Mouse (Mus musculus): ENCODE data around the gene Gata2. TPM values are rescaled to one million over a fixed set of nuclear protein-coding genes. Genes with fewer than 3 reads are reported as not detected.
A peak's percentile ranks its signal among the peaks of the same experiment; 100 is the strongest.
"Not testable (repeated sequence)": the region's sequence is repeated elsewhere in the genome, so short reads cannot be mapped to it uniquely, and the experiment has no call there.

The Gata2 gene
- 10 to 100 TPM; 18.1 to 23.4 TPM for total RNA-seq (2021)
- long read RNA-seq, experiment 1, transcript Gata2-201 (6 exons, 3,571 nt): major isoform, 24 of 34 reads
- long read RNA-seq, experiment 1, partial matches to known transcripts: 2 of 34 reads
- long read RNA-seq, experiment 1, other reads (novel, unspliced or antisense): 8 of 34 reads
- long read RNA-seq, experiment 2, transcript Gata2-201 (6 exons, 3,571 nt): major isoform, 15 of 32 reads
- long read RNA-seq, experiment 2, partial matches to known transcripts: 2 of 32 reads
- long read RNA-seq, experiment 2, other reads (novel, unspliced or antisense): 15 of 32 reads

DNA sequence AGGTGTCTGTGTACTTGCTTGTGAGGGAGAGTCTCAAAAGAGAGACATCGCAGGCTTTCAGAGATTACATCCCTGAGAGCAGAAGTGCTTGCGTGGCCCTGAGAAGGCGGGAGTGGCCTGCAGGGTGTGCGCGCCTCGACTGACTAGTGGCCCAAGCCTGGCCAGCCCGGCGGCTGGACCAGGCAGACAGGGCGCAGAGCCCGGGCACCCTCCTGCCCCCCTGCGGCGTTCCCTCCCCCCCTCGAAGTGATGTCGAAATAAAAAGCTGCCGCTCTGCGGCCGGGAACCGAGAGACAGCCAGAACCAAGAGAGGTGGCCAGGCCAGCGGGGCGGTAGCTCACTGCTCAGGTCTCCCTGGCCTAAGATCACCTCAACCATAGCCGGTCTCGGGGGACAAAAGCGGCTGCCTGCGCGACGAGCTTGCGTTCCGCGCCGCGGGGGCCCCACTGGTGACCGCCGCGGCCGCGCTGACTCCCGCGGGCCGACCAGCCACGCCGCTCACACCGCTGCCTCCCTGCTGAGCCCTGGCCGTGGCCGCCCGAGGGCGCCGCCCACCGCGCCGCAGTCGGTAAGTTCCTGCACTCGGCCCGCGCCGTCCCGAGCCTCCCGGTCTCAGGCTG lies at the start of gene Gata2:
Gata2 (plus strand) TSS at position 459 of the 620 bp plus-strand sequence.
- peak in 1 of 2 experiments; percentile 57 for DNase-seq

DNA sequence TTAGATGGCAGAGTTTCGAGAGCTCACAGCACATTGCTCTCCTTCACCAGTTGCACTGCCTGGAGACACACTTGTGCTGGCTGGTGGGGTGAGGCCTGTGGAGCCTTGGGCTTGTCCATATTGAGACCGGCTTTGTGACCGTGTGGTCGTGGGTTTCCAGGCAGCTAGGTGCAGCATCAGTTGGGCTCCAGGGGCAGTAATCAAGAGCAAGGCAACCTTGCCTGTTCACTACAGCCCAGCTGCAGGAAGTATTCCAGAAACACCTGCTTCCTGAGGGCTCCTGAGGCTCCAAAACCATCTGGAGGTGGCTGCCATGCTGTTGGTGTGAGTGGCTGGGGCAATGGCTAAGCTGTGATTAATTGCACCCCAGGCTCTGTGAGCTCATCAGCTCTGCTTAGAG lies 47.9 kb upstream of the Gata2 start:
- no peak for DNase-seq

DNA sequence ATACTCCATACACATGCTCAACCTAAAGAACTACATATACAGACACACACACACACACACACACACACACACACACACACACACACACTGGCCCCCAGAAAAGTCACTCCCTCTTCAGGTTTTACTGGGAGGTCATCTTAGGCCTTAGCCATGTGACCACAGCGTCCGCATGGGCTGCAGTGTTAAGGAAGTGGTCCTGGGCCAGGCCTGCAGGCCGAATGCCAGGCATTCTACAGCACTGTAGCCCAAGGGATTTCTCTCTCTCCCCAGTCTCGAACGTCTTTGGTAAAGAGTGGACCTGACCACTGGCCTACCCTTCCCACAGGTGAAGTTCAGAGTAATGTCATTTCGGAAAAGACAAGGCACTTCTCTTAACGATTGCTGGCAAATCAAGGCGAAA lies 47.1 kb upstream of the Gata2 start:
- DNase-seq: peak in 1 of 2 experiments; percentile 52

DNA sequence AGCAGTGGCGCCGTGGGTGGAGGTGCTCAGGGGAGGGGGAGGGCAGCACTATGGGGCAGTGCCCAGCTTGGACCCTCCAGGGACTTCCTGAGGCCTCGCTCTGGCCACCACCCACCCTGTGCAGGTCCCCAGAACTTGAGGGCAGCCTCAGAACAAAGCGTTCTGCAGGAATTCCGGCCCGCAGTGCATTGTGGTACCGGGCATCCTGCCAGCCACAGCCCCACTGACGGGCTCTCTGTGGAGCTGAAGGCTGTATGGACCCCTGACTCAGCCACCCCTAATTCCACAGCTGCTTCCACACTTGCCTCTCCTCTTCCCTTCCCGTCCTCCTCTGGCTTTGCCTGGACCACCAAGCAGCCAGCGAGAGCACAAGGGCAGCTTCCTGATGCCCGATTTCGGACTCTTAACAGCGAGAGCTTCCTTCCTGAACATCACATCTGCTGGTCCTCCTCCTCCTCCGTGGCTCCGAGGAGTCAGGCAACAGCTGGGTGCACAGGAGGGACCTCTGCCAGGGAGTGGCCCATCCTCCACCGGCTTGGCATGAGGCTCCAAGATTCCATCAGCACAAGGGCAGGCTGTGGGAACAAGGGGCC lies 46.2 kb upstream of the Gata2 start:
- peak; percentile 67 to 77 for DNase-seq

DNA sequence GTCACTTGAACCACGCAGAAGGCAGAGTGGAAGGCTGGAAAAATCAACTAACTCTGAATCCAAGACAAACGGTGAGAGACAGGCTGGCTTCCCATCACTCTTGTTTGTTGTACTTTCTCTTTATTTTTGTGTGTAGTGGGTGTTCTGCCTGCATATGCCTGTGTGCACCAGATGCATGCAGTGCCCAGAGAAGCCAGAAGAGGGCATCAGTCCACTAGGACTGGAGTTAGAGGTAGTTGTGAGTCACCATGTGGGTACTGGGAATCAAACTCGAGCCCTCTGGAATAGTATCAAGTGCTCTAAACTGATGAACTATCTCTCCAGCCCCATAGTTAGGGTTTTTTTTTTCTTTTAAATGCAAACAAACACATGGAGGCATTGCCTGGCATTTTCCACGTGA lies 42.4 kb upstream of the Gata2 start:
- no peak for DNase-seq

DNA sequence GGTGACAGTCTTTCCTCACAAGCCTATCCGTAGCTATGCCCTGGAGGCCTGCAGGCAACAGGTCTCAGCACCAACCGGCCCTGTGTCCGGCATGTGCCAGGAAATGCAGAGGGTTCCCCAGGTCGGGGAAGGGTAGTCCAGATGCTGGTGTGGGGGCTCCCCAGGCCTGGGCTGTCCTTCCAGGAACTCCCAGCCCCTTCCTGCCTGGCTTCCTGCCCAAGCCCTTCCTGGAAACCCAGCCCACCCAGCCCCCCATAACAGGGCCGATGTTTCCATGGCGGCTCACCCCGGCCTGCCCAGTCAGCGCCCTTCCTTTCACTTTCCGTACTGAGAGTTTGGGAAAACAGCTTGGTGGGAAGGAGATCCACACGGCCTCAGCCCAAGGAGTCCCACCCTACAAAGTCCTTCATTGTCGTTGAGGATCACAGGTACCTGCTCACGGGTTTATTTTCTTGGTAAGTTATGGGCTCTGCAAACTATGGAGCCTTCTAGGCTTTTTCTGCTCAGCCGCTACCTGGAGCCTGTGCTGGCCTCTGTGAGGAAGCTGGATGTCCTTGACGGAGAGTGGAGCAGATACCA lies 41.5 kb upstream of the Gata2 start:
- peak; percentile 65 to 84 for DNase-seq

DNA sequence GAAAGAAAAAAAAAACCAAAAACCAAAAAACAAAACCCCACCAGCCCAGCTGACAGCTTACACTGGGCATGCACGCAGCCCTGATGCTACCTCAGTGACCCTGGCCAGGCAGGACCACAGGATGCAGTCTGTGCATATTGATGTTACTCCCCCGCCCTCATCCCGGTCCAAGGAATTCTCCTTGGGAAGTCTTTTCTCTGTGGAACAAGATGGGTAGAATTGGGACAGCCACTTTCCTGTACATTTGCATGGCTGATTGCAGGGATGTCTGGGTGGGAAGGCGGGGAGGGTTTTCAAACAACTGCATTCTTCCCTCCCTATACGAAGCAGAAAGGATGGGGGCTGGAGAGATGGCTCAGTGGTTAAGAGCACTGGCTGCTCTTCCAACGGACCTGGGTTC lies 40.7 kb upstream of the Gata2 start:
- DNase-seq: no peak

DNA sequence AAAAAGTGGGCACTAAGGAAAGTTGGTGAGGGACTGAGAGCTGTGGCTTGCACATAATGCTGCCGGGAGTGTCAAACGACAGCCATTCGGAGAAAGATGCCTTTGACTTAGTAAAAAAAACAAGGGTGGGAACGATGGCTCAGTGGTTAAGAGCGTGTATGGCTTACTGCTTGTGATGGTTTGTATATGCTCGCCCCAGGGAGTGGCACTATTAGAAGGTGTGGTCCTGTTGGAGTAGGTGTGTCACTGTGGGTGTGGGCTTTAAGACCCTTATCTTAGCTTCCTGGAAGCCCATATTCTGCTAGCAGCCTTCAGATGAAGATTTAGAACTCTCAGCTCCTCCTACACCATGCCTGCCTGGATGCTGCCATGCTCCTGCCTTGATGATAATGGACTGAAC lies 38.1 kb upstream of the Gata2 start:
- DNase-seq: not testable (repeated sequence)

DNA sequence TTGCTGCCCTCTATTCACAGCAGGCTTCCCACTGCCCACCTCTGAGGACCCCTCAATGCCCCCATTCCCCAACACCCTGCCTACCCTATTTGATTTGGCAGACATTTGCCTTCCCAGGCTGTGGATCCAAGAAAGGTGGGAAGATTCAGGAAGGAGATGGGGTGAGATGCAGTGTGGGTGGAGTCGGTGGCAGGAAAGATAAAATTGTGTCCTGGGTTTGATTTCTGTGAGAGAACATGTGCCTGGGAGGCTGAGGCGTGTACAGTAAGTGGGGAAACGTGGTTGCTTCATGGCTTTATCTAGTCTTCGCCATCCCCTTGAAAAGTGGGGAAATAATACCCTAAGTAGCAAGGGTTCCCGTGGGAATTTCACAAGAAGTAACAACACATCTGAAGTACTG lies 34.9 kb upstream of the Gata2 start:
- DNase-seq: no peak

DNA sequence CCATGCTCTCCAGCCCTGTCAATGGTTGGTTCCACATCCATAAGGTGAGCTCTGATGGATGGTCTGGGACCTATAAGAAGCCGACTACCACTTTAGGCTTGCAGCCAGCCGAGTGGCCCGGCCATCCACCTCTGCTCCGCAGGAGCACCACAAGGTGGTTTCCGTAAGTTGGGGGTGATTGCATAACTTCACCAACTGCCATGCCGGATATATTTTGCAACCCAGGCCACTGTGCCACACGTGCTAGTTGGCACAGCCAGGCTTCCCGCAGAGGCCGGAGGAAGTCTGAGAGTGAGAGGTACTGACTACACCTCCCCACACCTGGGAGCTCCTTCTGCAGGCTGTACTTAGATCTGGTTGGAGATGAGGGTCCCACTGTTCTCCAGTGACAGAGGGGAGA lies 27.6 kb upstream of the Gata2 start:
- no peak for DNase-seq

DNA sequence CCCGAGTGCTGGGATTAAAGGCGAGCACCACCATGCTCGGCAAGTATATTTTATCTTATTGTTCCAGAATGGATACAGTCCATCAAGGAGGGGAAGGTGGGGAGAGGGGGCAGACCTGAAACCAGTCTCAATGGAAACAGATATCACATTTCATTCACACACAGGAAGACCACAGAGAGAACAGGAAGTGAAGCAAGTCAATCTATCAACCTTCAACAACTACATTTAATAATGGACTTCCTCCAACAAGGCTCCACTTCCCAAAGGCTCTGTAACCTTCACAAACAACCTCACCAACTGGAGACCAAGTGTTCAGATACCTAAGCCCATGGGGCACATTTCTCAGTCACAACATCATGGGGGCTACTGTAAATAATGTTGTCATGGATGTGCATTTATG lies 19.5 kb upstream of the Gata2 start:
- DNase-seq: no peak

DNA sequence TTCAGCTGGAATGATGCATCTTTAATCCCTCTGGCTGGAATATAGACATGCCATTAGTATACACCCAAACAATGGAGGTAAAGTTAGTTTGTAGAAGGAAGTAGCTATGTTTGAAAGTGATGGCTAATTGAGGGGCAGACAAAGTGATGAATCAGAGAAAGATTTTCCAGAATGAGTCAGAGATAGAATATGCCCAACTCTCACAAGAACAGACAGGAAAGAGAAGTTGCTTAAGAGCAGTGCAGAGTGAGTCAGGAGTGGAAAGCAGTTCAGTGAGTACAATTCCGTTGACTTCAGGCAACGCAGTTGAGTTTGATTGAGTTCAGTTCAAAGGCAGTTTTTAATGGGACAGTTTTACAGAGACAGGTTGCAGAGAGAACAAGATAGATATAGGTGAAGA lies 19.0 kb upstream of the Gata2 start:
- no peak for DNase-seq

DNA sequence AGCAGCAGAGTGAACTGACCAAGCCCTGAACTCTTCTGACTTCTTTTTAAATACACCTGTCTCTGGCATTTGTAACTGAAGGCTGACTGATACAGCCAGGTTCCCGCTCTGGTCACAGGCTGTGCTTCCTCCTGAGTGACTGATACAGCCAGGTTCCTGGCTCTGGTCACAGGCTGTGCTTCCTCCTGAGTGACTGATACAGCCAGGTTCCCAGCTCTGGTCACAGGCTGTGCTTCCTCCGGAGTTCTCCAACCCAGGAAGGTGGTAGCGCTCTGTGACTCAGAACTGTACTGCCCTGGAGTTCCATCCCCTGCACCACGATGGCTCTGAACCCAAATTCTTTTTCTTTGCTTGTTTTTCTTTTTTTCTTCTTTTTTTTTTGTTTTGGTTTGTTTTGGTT lies 9.0 kb upstream of the Gata2 start:
- no peak for DNase-seq

DNA sequence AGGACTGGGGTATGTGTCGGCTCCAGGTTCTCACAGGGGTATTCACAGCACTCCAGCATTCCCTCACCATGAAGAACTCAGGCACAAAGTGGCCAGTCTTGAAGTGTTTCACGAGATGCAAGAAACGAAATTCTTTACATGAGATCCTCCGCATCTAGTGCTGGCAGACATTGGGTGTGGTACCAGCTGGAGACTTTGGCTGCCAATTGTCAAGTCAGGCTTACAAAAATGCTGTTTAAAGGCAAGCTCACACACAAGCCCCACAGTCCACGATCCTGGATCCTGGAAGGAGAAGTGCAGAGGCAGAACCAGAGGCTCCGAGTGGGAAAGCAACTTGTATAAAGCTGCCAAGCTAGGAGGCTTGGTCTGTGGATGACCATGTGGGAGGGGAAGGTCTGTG lies 5.5 kb upstream of the Gata2 start:
- DNase-seq: no peak

DNA sequence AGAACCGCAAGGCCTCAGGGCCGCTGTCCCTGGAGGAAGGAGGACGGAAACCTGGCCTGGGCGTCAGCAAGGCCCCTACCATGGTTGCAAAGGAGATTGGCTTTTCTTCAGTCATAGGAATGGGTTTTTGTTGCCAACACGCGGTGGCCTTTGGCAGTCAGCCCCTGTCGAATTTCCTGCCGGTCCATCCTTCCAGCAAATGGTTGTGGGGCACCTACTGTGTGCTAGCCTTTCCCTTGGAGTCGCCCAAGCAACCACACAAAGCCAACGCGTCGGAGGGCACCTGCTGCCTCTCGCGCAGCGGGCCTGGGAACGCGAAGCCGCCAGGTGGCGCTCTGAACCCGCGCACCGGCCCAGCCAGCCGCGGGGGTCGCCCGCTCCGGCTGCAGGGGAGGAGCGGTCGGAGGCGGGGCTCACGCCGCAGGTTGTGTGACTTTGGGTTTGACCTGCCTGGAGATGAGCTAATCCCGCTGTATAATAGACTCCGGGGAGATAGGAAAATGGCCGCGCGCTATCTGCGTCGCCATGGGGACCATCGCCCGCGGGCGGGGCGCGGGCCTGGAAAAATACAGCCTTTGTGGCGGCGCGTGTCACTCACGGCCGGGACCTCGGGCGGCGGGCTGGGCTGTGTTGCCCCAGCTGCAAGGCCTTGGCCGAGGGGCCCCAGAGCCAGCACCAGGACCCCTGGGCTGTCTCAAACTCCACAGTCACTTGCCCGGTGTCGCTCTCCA lies 4.2 kb upstream of the Gata2 start:
- peak; percentile 75 to 84 for DNase-seq

DNA sequence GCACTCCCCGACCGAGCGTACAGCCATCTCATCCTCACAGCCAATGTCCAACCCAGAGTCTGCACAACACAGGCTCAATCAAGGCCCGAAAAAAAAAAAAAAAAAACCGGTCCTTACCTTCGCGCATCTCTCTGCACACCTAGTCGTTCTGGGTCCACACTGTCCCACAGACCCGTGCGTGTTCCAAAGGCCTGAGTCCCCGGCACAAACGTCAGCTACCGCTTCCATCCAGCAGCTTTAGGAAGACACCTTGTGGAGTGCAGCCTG lies 3.7 kb upstream of the Gata2 start:
- DNase-seq: no peak

DNA sequence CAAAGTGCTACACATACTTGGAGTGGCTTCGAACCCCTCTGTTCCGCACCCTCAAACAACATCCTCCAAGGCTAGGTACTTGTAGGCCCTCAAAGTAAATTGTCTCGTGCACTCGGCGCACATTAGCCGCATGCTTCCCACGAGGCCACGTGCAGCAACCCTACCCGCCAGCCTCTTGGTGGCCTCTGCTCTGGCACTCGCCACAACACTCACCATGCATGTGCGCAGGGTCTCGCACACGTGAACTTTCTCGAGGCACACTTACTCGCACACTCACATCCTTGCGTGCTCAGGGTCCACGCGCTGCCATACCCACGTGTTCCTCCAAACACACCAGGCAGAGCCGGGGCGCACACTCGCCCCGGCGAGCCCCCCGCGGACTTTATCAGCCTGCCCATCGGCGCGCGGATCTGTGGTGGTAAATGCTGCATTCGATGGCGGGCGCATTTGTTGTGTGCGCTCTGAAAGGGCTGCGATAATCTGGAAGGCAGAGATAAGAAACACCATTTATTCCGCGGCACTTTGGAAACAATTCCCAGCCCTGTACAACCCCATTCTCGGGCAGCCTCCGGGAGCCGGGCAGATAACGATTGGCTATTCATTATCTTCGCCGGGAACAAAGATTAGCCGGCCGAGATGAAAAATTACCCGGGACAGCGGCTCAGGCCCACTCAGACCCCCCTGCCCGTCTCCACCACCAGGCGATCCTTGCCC lies 3.2 kb upstream of the Gata2 start:
- peak; percentile 11 to 21 for DNase-seq

DNA sequence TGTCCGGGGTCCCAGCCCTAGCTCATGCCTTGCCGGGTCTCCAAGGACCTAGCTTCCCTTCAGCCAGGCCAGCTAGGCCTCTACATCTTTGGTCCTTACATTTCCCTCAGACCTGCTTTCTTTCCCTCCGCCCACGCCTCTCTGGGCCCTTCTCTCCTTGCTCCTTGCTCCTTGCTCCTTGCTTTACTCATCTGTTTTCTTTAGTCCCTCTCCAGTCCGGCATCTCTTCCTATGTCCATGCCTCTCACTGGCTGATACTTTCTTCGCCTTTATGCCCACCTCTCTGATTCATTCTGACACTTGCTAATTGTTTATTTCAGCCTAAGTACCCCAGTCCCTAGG lies 2.7 kb upstream of the Gata2 start:
- DNase-seq: no peak

DNA sequence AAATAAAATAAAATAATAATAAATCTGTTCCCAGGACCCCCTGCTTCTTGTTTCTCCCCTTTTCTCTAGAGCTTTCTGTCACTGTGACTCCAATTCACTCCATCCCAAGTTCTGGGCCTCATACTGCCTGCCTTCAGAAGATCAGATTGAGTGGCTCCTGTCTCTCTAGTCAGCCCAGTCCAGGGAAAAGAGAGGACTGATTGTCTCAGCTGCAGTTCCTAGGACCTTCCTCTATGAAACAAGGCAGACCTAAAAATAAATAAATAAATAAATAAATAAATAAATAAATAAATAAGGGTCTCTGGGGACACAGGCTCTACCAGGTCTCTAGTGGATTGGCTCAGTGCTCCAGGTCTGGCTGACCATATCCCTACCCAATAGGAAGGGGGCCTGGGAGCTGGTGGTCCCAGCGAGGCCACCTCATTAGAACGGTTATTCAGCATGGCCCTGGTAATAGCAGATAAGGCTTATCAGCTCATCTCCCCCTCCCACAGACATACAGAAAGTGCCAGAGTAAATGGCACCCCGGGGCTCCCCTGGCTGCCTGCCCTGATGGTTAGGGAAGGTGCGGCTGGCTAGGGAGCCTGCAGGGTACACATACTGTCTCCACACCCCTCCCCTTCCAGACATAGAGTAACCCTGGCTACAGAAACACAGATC lies 2.1 kb upstream of the Gata2 start:
- DNase-seq: no peak

DNA sequence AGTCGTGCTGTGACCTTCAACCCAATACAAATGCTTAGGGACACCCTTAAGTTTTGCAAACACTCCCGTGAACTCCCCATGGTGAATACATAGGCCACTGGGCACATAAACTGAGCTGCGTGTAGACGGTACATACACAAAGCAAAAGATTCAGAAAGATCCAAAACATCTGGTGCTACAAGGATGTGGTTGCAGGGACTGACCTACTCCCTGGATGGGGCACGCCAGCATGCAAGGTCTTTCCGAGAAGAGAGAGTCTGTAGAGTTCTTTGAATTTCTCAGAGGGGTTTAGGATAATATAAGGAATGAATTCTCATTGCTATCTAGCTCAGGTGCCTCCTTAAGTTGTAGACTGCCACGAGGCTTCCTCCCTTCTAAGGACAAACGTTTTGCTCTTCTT lies 935 bp upstream of the Gata2 start:
- no peak for DNase-seq

DNA sequence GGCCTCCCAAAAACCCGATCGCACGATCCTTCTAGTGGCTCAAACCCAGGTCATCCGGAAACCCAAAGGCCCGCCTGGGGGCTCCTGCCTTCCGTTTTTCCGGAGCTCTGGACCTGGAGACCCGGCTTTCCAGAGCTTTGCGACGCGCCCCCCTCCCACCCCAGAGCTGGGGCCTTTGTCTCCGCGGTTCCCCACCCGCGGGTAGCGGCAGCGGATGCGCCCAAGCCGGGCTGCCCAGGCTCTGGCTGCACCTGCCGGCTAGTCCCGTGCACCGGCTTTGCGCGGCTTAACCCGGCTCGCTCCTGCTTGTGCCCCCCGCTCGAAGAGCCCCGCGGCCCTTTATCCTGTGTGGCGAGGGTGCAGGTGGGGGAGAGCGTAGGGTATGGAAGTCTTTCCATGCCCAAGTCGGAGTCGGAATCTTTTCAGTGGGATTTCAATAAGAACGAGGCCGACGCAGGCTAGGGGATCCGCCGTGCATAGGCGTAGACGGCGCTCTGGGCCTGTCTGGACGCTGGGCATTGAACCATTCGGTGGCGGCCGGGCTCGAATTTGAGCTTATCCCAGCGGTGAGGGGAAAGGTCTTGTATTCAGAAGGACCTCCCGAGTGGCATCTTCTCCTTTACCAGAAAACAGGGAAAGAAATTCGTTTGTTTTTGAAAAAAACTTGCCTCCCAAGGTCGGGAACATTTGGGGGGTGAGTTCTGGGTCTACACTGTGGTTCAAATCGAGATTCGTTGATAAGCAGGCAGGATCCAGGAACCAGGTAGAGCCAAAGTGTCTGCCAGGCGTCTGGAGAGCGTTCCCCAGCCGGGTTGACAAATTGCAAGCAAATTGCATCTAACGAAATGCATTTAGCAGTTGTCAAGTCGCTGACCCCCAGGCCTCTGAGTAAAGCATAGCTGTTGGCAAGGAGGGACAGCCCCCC lies 624 bp downstream of the Gata2 start:
- DNase-seq: peak; percentile 7 to 59

All from heart, adult 18-20 months (tissue).